Mouse (Mus musculus) heart, adult 2 months (tissue): ENCODE measurements around the gene Cntn3. TPM values are rescaled to one million over a fixed set of nuclear protein-coding genes. Genes with fewer than 3 reads are reported as not detected.

Source experiments
- DNase-seq, 2 experiments: peaks; one replicate each; pipeline ENCODE4 v3.0.0; 2021
- H3K27ac ChIP-seq: fragments of 200-600 bp; 2 replicates; pipeline ENCODE4 v1.8.1; 2022
- H3K27me3 ChIP-seq: fragments of 200-500 bp; 2 replicates; pipeline ENCODE4 v1.6.1; 2012; ENCODE audit warnings: mild to moderate bottlenecking, low read length, inconsistent platforms, mixed read lengths; ENCODE audit not compliant: control insufficient read depth, insufficient read depth
- H3K36me3 ChIP-seq: fragments of 200-500 bp; 2 replicates; pipeline ENCODE4 v1.6.1; 2012; ENCODE audit warnings: low read length, inconsistent platforms; ENCODE audit not compliant: control insufficient read depth, insufficient read depth
- H3K4me1 ChIP-seq: fragments of 200-500 bp; 2 replicates; pipeline ENCODE4 v1.6.1; 2011; ENCODE audit warnings: low read length; ENCODE audit not compliant: control insufficient read depth, insufficient read depth
- H3K4me3 ChIP-seq: fragments of 200-600 bp; 2 replicates; pipeline ENCODE4 v1.8.1; 2022
- H3K79me2 ChIP-seq: fragments of 200-500 bp; replicated peaks from 2 replicates; pipeline ENCODE4 v1.6.1; 2012; ENCODE audit warnings: mild to moderate bottlenecking, inconsistent platforms, low read length, moderate library complexity, mixed read lengths; ENCODE audit not compliant: control insufficient read depth, insufficient read depth
- H3K9ac ChIP-seq: fragments of 200-500 bp; 2 replicates; pipeline ENCODE4 v1.6.1; 2012; ENCODE audit warnings: low read depth, mild to moderate bottlenecking, control low read depth, inconsistent platforms, low read length, mixed read lengths
- CTCF ChIP-seq: fragments of 200-600 bp; IDR thresholded peaks from 2 replicates; pipeline ENCODE4 v1.8.1; 2022; ENCODE audit warnings: antibody characterized with exemption, mild to moderate bottlenecking, moderate library complexity
- EP300 ChIP-seq: fragments of 200-500 bp; IDR thresholded peaks from 2 replicates; pipeline ENCODE4 v1.6.1; 2011; ENCODE audit warnings: low read depth, low read length, control low read depth; ENCODE audit not compliant: insufficient read depth
- POLR2A ChIP-seq: fragments of 200-500 bp; IDR thresholded peaks from 2 replicates; pipeline ENCODE4 v1.6.1; 2011; ENCODE audit warnings: mild to moderate bottlenecking, low read depth, low read length, control low read depth; ENCODE audit not compliant: insufficient read depth
- WGBS: fragments of 180-500 bp; shearing (Covaris S2); methylation state at CpG from one replicate; pipeline ENCODE4 v1.1.7; 2018; 5-methylcytosine and 5-hydroxymethylcytosine counted together
- intact Hi-C: fragments of 180-260 bp; cut with DNase I; formaldehyde crosslinking; loops from one replicate; pipeline ENCODE4 v1.15.1; 2025
- polyA plus RNA-seq: library from polyadenylated mRNA; depleted of rRNA; stranded (reverse); fragments of >200 nt; gene quantifications from 2 replicates; pipeline ENCODE4 v1.2.3, GENCODE M21; 2012
- total RNA-seq, 2 experiments: library from RNA; stranded (reverse); gene quantifications; 2 replicates each; pipeline ENCODE4 v1.2.3; 2021

Cntn3 gene
- total and polyA plus RNA-seq, 3 experiments = 0.04 TPM; not detected in 2

DNA sequence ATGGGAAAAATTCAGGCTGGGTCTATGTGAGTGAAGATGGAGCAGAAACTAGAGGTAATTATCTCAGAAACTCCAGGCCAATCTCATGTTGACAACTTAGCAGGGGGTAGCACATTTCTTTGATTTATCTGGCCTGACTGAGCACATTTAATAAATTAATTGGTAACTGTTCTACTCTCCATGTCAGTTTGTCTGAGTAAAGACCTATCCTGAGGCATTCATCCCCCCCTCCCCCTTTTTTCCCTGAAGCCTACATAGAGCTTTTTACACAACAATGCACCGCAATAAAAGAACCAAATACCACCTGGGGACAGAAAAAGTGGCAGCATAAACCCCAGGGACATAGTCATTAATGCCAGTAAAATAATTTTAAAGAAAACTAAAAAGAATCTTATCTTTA is 151.1 kb downstream of the Cntn3 start:
- intact Hi-C loops = no loop called here
- TF ChIP-seq CTCF (no peak), EP300 (no peak), POLR2A (no peak)
- no peak overlapping the region for H3K9ac ChIP-seq
- no peaks in the 10 kb centered on the region for H3K79me2 ChIP-seq
- DNase-seq = no peak
- H3K36me3 ChIP-seq = no peaks in the 10 kb centered on the region
- H3K27ac ChIP-seq = no peak overlapping the region
- H3K4me3 ChIP-seq = no peak overlapping the region
- 77% methylated on average over 1 of the region's 1 CpGs for WGBS
- H3K4me1 ChIP-seq = no peaks in the 10 kb centered on the region
- no peaks in the 10 kb centered on the region for H3K27me3 ChIP-seq

DNA sequence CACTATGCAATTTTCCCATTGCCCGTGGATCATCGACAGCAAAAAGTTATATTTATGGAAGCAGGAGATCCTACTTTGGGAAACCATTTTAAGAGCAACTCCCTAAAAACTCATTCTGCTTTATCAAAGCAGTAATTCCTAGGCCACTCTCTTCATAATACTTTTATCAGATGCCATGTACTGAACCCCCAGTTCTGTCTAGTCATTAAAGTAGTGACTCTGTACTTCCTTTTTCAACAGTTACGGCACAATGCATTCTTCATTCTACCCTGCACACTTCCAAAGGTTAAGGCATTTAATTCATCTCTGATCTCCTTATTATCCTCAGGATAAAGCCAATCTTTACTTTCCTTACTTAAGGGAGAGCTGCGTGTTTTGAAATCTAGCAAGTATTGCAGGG is 184.3 kb downstream of the Cntn3 start:
- no peaks in the 10 kb centered on the region for H3K79me2 ChIP-seq
- no peak overlapping the region for H3K9ac ChIP-seq
- TF ChIP-seq POLR2A = no peak
- TF ChIP-seq EP300 = no peak
- H3K27me3 ChIP-seq = no peaks in the 10 kb centered on the region
- 82% methylated on average over 4 of the region's 4 CpGs for WGBS
- no peaks in the 10 kb centered on the region for H3K36me3 ChIP-seq
- H3K4me3 ChIP-seq = no peak overlapping the region
- DNase-seq = no peak
- H3K27ac ChIP-seq = no peak overlapping the region
- H3K4me1 ChIP-seq = no peaks in the 10 kb centered on the region
- intact Hi-C loops = no loop called here

DNA sequence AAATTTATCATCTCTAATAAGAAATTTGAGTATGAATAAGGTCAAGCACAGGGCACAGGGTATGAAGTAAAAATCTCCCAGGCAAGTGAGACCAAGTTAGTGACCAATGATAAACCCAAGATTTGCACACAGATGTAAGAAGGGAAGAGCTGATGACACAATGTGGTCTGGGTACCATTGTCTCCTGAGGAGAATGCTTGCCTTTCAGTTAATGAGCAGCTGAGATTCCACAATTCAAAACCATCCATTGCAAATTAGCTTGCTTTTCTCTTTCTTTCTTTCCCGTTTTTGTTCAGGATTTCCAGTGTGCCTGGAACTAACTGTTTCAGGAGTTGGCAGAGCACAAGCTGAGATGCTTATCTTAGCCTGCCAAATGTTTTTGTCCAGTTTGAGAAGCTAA is 200.8 kb downstream of the Cntn3 start:
- Histone ChIP-seq H3K27me3 (no peaks in the 10 kb centered on the region), H3K27ac (no peak overlapping the region), H3K9ac (no peak overlapping the region), H3K4me3 (no peak overlapping the region), H3K36me3 (peaks cover 4% of the 10 kb centered on the region; the same call in 1 of the 2 replicates), H3K79me2 (no peaks in the 10 kb centered on the region), H3K4me1 (peaks cover 1% of the 10 kb centered on the region; the same call in 1 of the 2 replicates)
- intact Hi-C loops = no loop called here
- TF ChIP-seq POLR2A (no peak), CTCF (no peak), EP300 (no peak)
- no peak for DNase-seq
- 41% methylated on average over 1 of the region's 1 CpGs for WGBS

DNA sequence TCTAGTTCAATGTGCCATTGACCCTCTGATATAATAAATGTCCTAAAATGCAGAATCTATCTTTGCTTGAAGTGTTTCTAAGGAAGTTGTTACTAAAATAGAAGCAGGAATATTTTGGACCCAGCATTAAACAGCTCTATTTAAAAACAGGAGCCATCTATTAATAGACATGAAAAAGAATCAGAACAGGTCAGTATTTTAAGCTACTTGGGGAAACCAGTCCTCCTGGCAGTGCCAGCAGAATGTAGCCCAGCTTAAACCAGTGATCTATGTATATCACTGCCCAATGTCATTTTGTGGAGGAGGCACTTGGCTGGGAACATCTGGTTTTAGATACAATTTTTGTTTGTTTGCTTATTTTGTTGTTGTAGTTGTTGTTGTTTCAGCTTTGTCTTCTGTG is 209.0 kb downstream of the Cntn3 start:
- no peak overlapping the region for H3K4me3 ChIP-seq
- intact Hi-C loops = no loop called here
- no peak for DNase-seq
- no peaks in the 10 kb centered on the region for H3K27me3 ChIP-seq
- peak overlapping the region; percentile 60 for H3K27ac ChIP-seq
- H3K36me3 ChIP-seq = no peaks in the 10 kb centered on the region; the same call in none of the 2 replicates
- H3K4me1 ChIP-seq = no peaks in the 10 kb centered on the region; the same call in 1 of the 2 replicates
- no peak overlapping the region for H3K9ac ChIP-seq
- no peaks in the 10 kb centered on the region for H3K79me2 ChIP-seq
- TF ChIP-seq CTCF = no peak
- no peak for TF ChIP-seq POLR2A
- TF ChIP-seq EP300 = no peak

DNA sequence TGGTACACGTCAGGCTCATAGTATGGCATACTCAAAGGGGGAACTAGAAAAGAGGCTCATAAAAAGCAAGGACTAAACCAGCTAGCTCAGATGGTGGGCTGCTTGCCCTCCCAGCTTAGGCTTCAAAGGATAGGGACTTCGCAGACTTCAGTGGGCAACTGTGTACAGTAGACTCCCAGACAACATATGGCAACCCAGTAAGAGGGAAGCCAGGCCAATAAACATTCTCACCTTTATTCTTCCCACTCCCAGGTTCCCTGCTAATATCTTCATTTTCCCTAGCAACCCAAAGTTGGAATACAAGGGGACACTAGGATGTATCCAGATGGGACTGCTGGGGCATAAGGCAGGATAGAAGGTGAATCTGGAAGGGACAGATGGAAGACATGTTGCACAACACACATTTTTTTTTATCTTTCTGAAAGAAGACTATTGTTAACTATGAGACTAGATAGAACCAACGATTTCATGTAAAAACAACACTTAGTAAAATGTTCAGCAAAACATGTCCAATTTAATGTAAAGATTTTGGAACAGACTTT is 209.5 kb downstream of the Cntn3 start:
- H3K79me2 ChIP-seq = no peaks in the 10 kb centered on the region
- 71% methylated on average over 3 of the region's 3 CpGs for WGBS
- no peaks in the 10 kb centered on the region; the same call in none of the 2 replicates for H3K36me3 ChIP-seq
- no peak overlapping the region for H3K4me3 ChIP-seq
- no peaks in the 10 kb centered on the region for H3K27me3 ChIP-seq
- intact Hi-C loops = no loop called here
- no peaks in the 10 kb centered on the region; the same call in 1 of the 2 replicates for H3K4me1 ChIP-seq
- H3K9ac ChIP-seq = no peak overlapping the region
- no peak for DNase-seq
- TF ChIP-seq CTCF (no peak), POLR2A (no peak), EP300 (no peak)
- H3K27ac ChIP-seq = peak overlapping the region; percentile 60

DNA sequence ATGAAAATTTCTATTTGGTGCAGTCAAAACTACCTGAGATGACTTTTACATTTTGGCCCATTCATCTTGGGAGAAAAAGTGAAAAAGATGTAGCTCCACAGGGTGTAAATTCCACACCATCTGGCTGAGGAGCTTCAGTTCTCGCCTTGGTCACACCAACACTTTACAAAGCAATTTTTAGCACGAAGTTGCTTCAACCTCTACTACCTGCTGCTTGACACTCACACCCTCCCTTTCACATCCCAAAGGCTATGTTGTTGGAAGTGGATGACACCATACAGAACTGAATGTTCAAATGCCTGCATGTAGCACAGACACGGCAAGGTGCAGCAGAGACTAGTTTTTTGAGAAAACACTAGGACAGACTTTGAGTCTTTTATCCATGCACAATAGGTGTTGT is 240.8 kb downstream of the Cntn3 start:
- H3K27ac ChIP-seq = no peak overlapping the region
- 53% methylated on average over 3 of the region's 3 CpGs for WGBS
- no peak for TF ChIP-seq POLR2A
- no peak for TF ChIP-seq EP300
- TF ChIP-seq CTCF = no peak
- intact Hi-C loops = no loop called here
- no peak for DNase-seq
- no peaks in the 10 kb centered on the region for H3K36me3 ChIP-seq
- H3K4me1 ChIP-seq = no peaks in the 10 kb centered on the region
- no peak overlapping the region for H3K4me3 ChIP-seq
- H3K9ac ChIP-seq = no peak overlapping the region
- H3K79me2 ChIP-seq = no peaks in the 10 kb centered on the region
- H3K27me3 ChIP-seq = no peaks in the 10 kb centered on the region
